Mouse (Mus musculus): ENCODE results near the gene Tubb2b. TPM values are rescaled to one million over a fixed set of nuclear protein-coding genes. Genes with fewer than 3 reads are reported as not detected.

Gene Tubb2b
- polyA plus RNA-seq, 1 experiment from 2014 or later, result 24.8 TPM

DNA sequence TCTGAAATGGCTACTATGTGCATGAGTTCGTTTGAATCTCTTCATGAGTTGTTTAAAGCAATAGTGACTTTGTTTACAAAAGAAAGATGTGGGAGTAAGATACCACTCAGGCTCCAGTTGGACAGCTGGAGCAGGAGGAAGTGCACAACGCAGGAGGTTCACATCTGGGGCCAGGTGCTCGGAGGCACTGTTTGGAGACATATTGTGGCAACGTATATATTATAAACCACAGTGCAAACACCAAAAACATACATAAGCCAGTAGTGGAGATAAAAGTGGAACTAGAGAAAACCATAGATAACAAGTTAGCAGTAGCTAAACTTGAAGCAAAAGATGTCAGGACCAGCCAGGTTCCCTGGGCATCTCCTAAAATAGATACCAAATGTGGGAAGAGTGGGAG is 10.9 kb downstream of the Tubb2b start:
- TF ChIP-seq CTCF (IDR thresholded peaks at IDR 0.05; ENCODE audit: low read depth), result no peak
- Histone ChIP-seq H3K4me1 (replicated peaks; ENCODE audit: insufficient read depth, low read length) (no peaks in the 10 kb centered on the region), H3K4me3 (replicated peaks; ENCODE audit: low read depth, low read length) (no peak overlapping the region), H3K4me2 (ENCODE audit: low read length) (no peak overlapping the region), H3K27me3 (ENCODE audit: insufficient read depth, low read length) (no peaks in the 10 kb centered on the region), H3K36me3 (ENCODE audit: insufficient read depth, low read length) (no peaks in the 10 kb centered on the region), H3K27ac (no peak overlapping the region), H3K9me3 (replicated peaks; ENCODE audit: low read length) (no peaks in the 10 kb centered on the region), H3K9ac (ENCODE audit: low read depth, low read length) (no peak overlapping the region)
- no peak for DNase-seq (ENCODE audit: low spot score)
- ATAC-seq (replicated peaks; ENCODE audit: low FRiP score, low read depth), result no peak
- WGBS, result 45% methylated on average over 4 of the region's 4 CpGs

DNA sequence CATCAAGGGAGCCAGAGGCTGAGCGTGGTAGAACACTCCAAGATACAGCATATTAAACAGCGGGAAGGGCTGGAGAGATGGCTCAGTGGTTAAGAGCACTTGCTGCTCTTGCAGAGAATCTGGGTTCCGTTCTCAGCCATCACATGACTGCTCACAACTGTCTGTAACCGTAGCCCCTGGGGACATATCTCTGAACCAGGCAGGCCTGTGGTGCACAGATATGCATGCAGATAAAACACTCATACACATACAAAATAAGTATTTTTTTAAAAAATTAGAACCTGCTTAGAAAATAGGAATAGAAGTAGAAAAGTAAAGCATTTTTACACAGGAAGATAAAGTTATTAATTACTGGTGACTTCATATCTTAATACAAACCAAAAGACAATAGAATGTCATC is 11.4 kb downstream of the Tubb2b start:
- Histone ChIP-seq H3K27me3 (ENCODE audit: insufficient read depth, low read length) (no peaks in the 10 kb centered on the region), H3K36me3 (ENCODE audit: insufficient read depth, low read length) (no peaks in the 10 kb centered on the region), H3K27ac (no peak overlapping the region), H3K9ac (ENCODE audit: low read depth, low read length) (no peak overlapping the region), H3K4me3 (replicated peaks; ENCODE audit: low read depth, low read length) (no peak overlapping the region), H3K4me1 (replicated peaks; ENCODE audit: insufficient read depth, low read length) (no peaks in the 10 kb centered on the region), H3K9me3 (replicated peaks; ENCODE audit: low read length) (no peaks in the 10 kb centered on the region), H3K4me2 (ENCODE audit: low read length) (no peak overlapping the region)
- DNase-seq (ENCODE audit: low spot score) (no peak), ATAC-seq (replicated peaks; ENCODE audit: low FRiP score, low read depth) (no peak)
- no peak for TF ChIP-seq CTCF (IDR thresholded peaks at IDR 0.05; ENCODE audit: low read depth)
- WGBS, result 73% methylated on average over 4 of the region's 4 CpGs

- Histone ChIP-seq H3K9me3 (replicated peaks; ENCODE audit: low read length) (no peaks in the 10 kb centered on the region), H3K4me2 (ENCODE audit: low read length) (no peak overlapping the region), H3K4me1 (replicated peaks; ENCODE audit: insufficient read depth, low read length) (no peaks in the 10 kb centered on the region), H3K9ac (ENCODE audit: low read depth, low read length) (no peak overlapping the region), H3K27ac (no peak overlapping the region), H3K36me3 (ENCODE audit: insufficient read depth, low read length) (no peaks in the 10 kb centered on the region), H3K27me3 (ENCODE audit: insufficient read depth, low read length) (no peaks in the 10 kb centered on the region), H3K4me3 (replicated peaks; ENCODE audit: low read depth, low read length) (no peak overlapping the region)
- DNase-seq (ENCODE audit: low spot score), result no peak
- 71% methylated on average over 6 of the region's 6 CpGs for WGBS
- ATAC-seq (replicated peaks; ENCODE audit: low FRiP score, low read depth), result no peak
- no peak for TF ChIP-seq CTCF (IDR thresholded peaks at IDR 0.05; ENCODE audit: low read depth)
Measured at GRCm38 (mm10) chr13:34116508-34116907, 13.8 kb downstream of the Tubb2b start.

DNA sequence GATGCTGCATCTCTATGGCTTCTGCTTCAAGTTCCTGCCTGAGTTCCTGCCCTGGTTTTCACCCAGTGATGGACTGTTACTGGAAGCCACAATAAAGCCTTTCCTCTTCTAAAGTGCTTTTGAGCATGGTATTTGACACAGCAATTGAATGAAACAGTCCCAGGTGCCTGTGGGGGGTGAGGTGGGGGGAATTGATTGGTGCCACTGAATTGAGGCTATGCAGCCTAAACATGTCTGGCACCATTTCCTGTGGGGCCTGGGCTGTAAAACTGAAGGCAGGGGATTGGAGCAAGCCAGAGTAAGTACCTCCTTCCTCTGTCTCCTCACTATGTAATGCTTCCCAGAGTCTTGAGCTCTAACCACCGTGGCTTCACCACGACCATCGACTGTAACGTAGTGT is 15.6 kb downstream of the Tubb2b start:
- ATAC-seq (replicated peaks; ENCODE audit: low FRiP score, low read depth), result no peak
- 74% methylated on average over 4 of the region's 4 CpGs for WGBS

GRCm38 (mm10) chr13:34113086-34113485 is 17.2 kb downstream of the Tubb2b start:
- H3K27ac ChIP-seq, result no peak overlapping the region
- no peak overlapping the region for H3K4me2 ChIP-seq (ENCODE audit: low read length)
- H3K36me3 ChIP-seq (ENCODE audit: insufficient read depth, low read length), result no peaks in the 10 kb centered on the region
- ATAC-seq (replicated peaks; ENCODE audit: low FRiP score, low read depth), result no peak
- no peaks in the 10 kb centered on the region for H3K4me1 ChIP-seq (replicated peaks; ENCODE audit: insufficient read depth, low read length)
- no peak for TF ChIP-seq CTCF (IDR thresholded peaks at IDR 0.05; ENCODE audit: low read depth)
- no peak overlapping the region for H3K9ac ChIP-seq (ENCODE audit: low read depth, low read length)
- H3K27me3 ChIP-seq (ENCODE audit: insufficient read depth, low read length), result no peaks in the 10 kb centered on the region
- no peaks in the 10 kb centered on the region for H3K9me3 ChIP-seq (replicated peaks; ENCODE audit: low read length)
- H3K4me3 ChIP-seq (replicated peaks; ENCODE audit: low read depth, low read length), result no peak overlapping the region
- DNase-seq (ENCODE audit: low spot score), result no peak
- WGBS, result 89% methylated on average over 3 of the region's 3 CpGs

More for the DNA sequence above, 15.6 kb downstream of the Tubb2b start:
- Histone ChIP-seq H3K27me3 (ENCODE audit: insufficient read depth, low read length) (no peaks in the 10 kb centered on the region), H3K36me3 (ENCODE audit: insufficient read depth, low read length) (no peaks in the 10 kb centered on the region), H3K9ac (ENCODE audit: low read depth, low read length) (no peak overlapping the region), H3K9me3 (replicated peaks; ENCODE audit: low read length) (no peaks in the 10 kb centered on the region), H3K4me3 (replicated peaks; ENCODE audit: low read depth, low read length) (no peak overlapping the region), H3K4me1 (replicated peaks; ENCODE audit: insufficient read depth, low read length) (no peaks in the 10 kb centered on the region), H3K27ac (no peak overlapping the region), H3K4me2 (ENCODE audit: low read length) (no peak overlapping the region)
- DNase-seq (ENCODE audit: low spot score), result no peak
- TF ChIP-seq CTCF (IDR thresholded peaks at IDR 0.05; ENCODE audit: low read depth), result no peak

- no peak overlapping the region for H3K9ac ChIP-seq (ENCODE audit: low read depth, low read length)
- DNase-seq (ENCODE audit: low spot score) (no peak), ATAC-seq (replicated peaks; ENCODE audit: low FRiP score, low read depth) (0 out of 2 replicates have a peak, but pooled peaks have one; percentile 44)
- H3K4me1 ChIP-seq (replicated peaks; ENCODE audit: insufficient read depth, low read length), result no peaks in the 10 kb centered on the region
- no peaks in the 10 kb centered on the region for H3K9me3 ChIP-seq (replicated peaks; ENCODE audit: low read length)
- no peak for TF ChIP-seq CTCF (IDR thresholded peaks at IDR 0.05; ENCODE audit: low read depth)
- no peak overlapping the region for H3K4me3 ChIP-seq (replicated peaks; ENCODE audit: low read depth, low read length)
- no peaks in the 10 kb centered on the region for H3K27me3 ChIP-seq (ENCODE audit: insufficient read depth, low read length)
- H3K27ac ChIP-seq, result no peak overlapping the region
- no peak overlapping the region for H3K4me2 ChIP-seq (ENCODE audit: low read length)
- 71% methylated on average over 5 of the region's 5 CpGs for WGBS
- no peaks in the 10 kb centered on the region for H3K36me3 ChIP-seq (ENCODE audit: insufficient read depth, low read length)
Measured at GRCm38 (mm10) chr13:34112369-34113081, 17.7 kb downstream of the Tubb2b start.

- H3K27ac ChIP-seq, result no peak overlapping the region
- H3K36me3 ChIP-seq (ENCODE audit: insufficient read depth, low read length), result no peaks in the 10 kb centered on the region
- no peak overlapping the region for H3K4me2 ChIP-seq (ENCODE audit: low read length)
- no peak for DNase-seq (ENCODE audit: low spot score)
- H3K4me1 ChIP-seq (replicated peaks; ENCODE audit: insufficient read depth, low read length), result no peaks in the 10 kb centered on the region
- no peak overlapping the region for H3K4me3 ChIP-seq (replicated peaks; ENCODE audit: low read depth, low read length)
- no peaks in the 10 kb centered on the region for H3K27me3 ChIP-seq (ENCODE audit: insufficient read depth, low read length)
- no peaks in the 10 kb centered on the region for H3K9me3 ChIP-seq (replicated peaks; ENCODE audit: low read length)
- H3K9ac ChIP-seq (ENCODE audit: low read depth, low read length), result no peak overlapping the region
- TF ChIP-seq CTCF (IDR thresholded peaks at IDR 0.05; ENCODE audit: low read depth), result no peak
- 85% methylated on average over 3 of the region's 3 CpGs for WGBS
- ATAC-seq (replicated peaks; ENCODE audit: low FRiP score, low read depth), result no peak
Measured at GRCm38 (mm10) chr13:34111878-34112277, 18.4 kb downstream of the Tubb2b start.

All from kidney, postnatal 0 days (tissue).